In the genomic region with DNA sequence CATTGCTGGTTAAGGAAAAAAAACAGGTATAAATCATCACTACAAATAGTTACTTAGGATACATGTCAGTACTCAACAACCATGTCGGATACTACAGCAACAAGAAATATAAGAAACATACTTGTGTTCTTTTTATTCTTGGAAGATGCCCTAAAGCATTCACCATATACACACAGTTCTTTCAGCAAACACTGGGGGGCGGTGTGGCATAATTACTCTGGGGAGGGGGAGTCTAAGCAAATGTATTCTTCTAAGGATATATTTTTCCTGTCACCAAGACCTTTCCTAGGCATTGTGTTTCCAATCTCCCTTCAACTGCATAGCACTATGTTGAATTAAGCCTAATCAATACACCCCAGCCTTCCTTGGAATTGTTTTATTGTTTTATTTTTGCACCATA, we compare ENCODE assay signal across 9 mouse cellular contexts. TPM values are rescaled to one million over a fixed set of nuclear protein-coding genes. Genes with fewer than 3 reads are reported as not detected.
DNase-seq lines count a peak whose midpoint lies in the region; ATAC-seq lines count a peak whose summit lies in the region.
"Had no signal": no experiment of that assay in that cellular context is flagged by ENCODE, and none has a peak within 500 bp of the region (broad histone marks: within the 10 kb centered on the region; RNA-seq: fewer than 3 reads in every experiment).

No protein-coding gene starts in this region.

- no peak overlapping the region for H3K27ac ChIP-seq in midbrain, embryonic 10.5 days (replicated peaks)
- H3K27ac ChIP-seq in midbrain, embryonic 16.5 days (ENCODE audit: low read length), result no peak overlapping the region
- no peak overlapping the region for H3K27ac ChIP-seq in hindbrain, embryonic 14.5 days
- H3K27ac ChIP-seq: heart, embryonic 13.5 days had no signal

- no peak overlapping the region for H3K4me2 ChIP-seq in midbrain, embryonic 16.5 days (ENCODE audit: low read length)
- no peak overlapping the region for H3K4me2 ChIP-seq in hindbrain, embryonic 14.5 days (replicated peaks)
- H3K4me2 ChIP-seq: heart, embryonic 13.5 days had no signal

- no peaks in the 10 kb centered on the region for H3K9me3 ChIP-seq in midbrain, embryonic 10.5 days (replicated peaks)
- H3K9me3 ChIP-seq in midbrain, embryonic 16.5 days (replicated peaks; ENCODE audit: control insufficient read depth, low read length, poor library complexity, severe bottlenecking), result no peaks in the 10 kb centered on the region
- no peaks in the 10 kb centered on the region for H3K9me3 ChIP-seq in hindbrain, embryonic 14.5 days (ENCODE audit: control insufficient read depth, low read length)
- H3K9me3 ChIP-seq: heart, embryonic 13.5 days had no signal

- H3K9ac ChIP-seq in midbrain, embryonic 16.5 days (ENCODE audit: low read depth, low read length), result no peak overlapping the region
- H3K9ac ChIP-seq in hindbrain, embryonic 14.5 days, result no peak overlapping the region
- H3K9ac ChIP-seq: heart, embryonic 13.5 days had no signal

- H3K4me3 ChIP-seq in midbrain, embryonic 10.5 days, result no peak overlapping the region
- H3K4me3 ChIP-seq in midbrain, embryonic 16.5 days (ENCODE audit: low read depth, low read length), result no peak overlapping the region
- no peak overlapping the region for H3K4me3 ChIP-seq in hindbrain, embryonic 14.5 days (replicated peaks; ENCODE audit: low read length)
- H3K4me3 ChIP-seq: heart, embryonic 13.5 days had no signal

- 14% methylated on average over 2 of the region's 2 CpGs for WGBS in midbrain, embryonic 10.5 days
- 16% methylated on average over 2 of the region's 2 CpGs for WGBS in midbrain, embryonic 16.5 days
- WGBS in hindbrain, embryonic 14.5 days, result 15% methylated on average over 2 of the region's 2 CpGs

- ATAC-seq in midbrain, embryonic 16.5 days, result no peak
- no peak for ATAC-seq in hindbrain, embryonic 14.5 days (ENCODE audit: low FRiP score)

- H3K36me3 ChIP-seq in midbrain, embryonic 10.5 days, result no peaks in the 10 kb centered on the region
- no peaks in the 10 kb centered on the region for H3K36me3 ChIP-seq in midbrain, embryonic 16.5 days (ENCODE audit: control insufficient read depth, insufficient read depth, low read length)
- H3K36me3 ChIP-seq in hindbrain, embryonic 14.5 days (replicated peaks; ENCODE audit: control insufficient read depth, insufficient read depth), result no peaks in the 10 kb centered on the region
- H3K36me3 ChIP-seq: heart, embryonic 13.5 days had no signal

- H3K27me3 ChIP-seq in midbrain, embryonic 10.5 days (ENCODE audit: low read depth, poor library complexity, severe bottlenecking), result peaks cover 9% of the 10 kb centered on the region
- no peaks in the 10 kb centered on the region for H3K27me3 ChIP-seq in midbrain, embryonic 16.5 days (ENCODE audit: control insufficient read depth, insufficient read depth, low read depth, low read length)
- H3K27me3 ChIP-seq in hindbrain, embryonic 14.5 days (ENCODE audit: control insufficient read depth, insufficient read depth, low read length), result no peaks in the 10 kb centered on the region

- H3K4me1 ChIP-seq in midbrain, embryonic 10.5 days, result peaks cover 13% of the 10 kb centered on the region
- no peaks in the 10 kb centered on the region for H3K4me1 ChIP-seq in midbrain, embryonic 16.5 days (ENCODE audit: control insufficient read depth, insufficient read depth, low read length)
- no peaks in the 10 kb centered on the region for H3K4me1 ChIP-seq in hindbrain, embryonic 14.5 days (replicated peaks; ENCODE audit: control insufficient read depth, insufficient read depth, low read length)

- intact Hi-C loops in gastrocnemius, postnatal 14 days (cut with DNase I; ENCODE audit: low total_unique reads), result no loop called here

- DNase-seq in gastrocnemius, postnatal 14 days, result peak; percentile 5
- no peak for DNase-seq in gastrocnemius, adult 18-20 months (ENCODE audit: low spot score)
- DNase-seq in midbrain, embryonic 10.5 days (ENCODE audit: low spot score), result peak; percentile 30
- peak; percentile 20 to 23 for DNase-seq in adrenal gland, postnatal 36 days
- peak; percentile 35 for DNase-seq in lung, postnatal 14 days
- no peak for DNase-seq in thymus, postnatal 25 days
- DNase-seq in hindbrain, embryonic 14.5 days (ENCODE audit: low spot score), result no peak

RNA-seq across cellular contexts. Expression of gene Pcdh17, which starts 2.5 kb away (rescaled TPM):
- 1 to 10 TPM; 3.7 to 5.2 TPM for total RNA-seq in gastrocnemius, postnatal 14 days (2021)
- total RNA-seq in gastrocnemius, adult 18-20 months (2021), result under 1 TPM; 0.24 to 0.32 TPM
- 3.0 and 3.7 TPM in 2 replicates for polyA plus RNA-seq in midbrain, embryonic 10.5 days (2016; fragmentation: Nextera tagmentation; extraction: Ambion mirVana)
- polyA plus RNA-seq in midbrain, embryonic 16.5 days (2015; fragmentation: Nextera tagmentation; extraction: Ambion mirVana), result 40.8 and 42.6 TPM in 2 replicates
- total RNA-seq in adrenal gland, postnatal 36 days (2021), result 1 to 10 TPM; 5.7 to 8.5 TPM
- 32.6 and 36.8 TPM in 2 replicates for polyA plus RNA-seq in hindbrain, embryonic 14.5 days (2014; fragmentation: Nextera tagmentation; extraction: Ambion mirVana)

Comparison
In these comparisons a context has a peak if more than half of its experiments do, and no peak if none do; other contexts are left out.
1. DNase-seq: peak in gastrocnemius, postnatal 14 days (single experiment), midbrain, embryonic 10.5 days (single experiment), adrenal gland, postnatal 36 days (2 of 2) and lung, postnatal 14 days (single experiment); none in gastrocnemius, adult 18-20 months (single experiment), thymus, postnatal 25 days (single experiment) and hindbrain, embryonic 14.5 days (single experiment).